Mouse (Mus musculus): ENCODE measurements at regions not wholly inside any gene's neighbourhood (a gene's known extent, or its start where the extent isn't known, plus 50 kb on each side); places are given as distances from the start of the nearest gene placed in this dataset.

DNA sequence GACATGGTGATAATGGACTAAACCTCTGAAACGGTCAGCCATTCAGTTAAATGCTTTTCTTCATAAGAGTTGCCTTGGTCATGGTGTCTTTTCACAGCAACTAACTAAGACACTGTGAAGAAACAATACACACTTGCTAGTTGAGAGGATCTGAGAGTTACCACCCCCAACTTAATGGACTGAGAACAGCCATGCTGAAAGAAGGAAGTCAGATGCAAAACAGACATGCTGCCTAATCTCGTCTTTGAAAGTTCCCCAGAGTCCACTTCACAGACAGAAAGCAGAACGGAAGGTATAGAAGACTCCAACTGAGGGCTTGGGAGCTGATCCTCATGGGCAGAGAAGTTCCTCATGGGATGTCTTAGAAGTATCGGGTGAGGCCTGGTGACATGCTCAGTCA, 111.8 kb upstream of the Pmepa1 start:
- Histone ChIP-seq H3K27me3 (ENCODE audit: control insufficient read depth, insufficient read depth, low read length) (no peaks in the 10 kb centered on the region), H3K27ac (replicated peaks; ENCODE audit: low read depth, low read length) (no peak overlapping the region), H3K9ac (ENCODE audit: low read depth, low read length, severe bottlenecking) (no peak overlapping the region), H3K36me3 (ENCODE audit: control insufficient read depth, insufficient read depth, low read length) (no peaks in the 10 kb centered on the region), H3K4me2 (replicated peaks; ENCODE audit: low read depth, low read length, severe bottlenecking) (no peak overlapping the region), H3K4me1 (ENCODE audit: control insufficient read depth, insufficient read depth, low read length) (peaks cover 20% of the 10 kb centered on the region), H3K4me3 (replicated peaks; ENCODE audit: low read length) (no peak overlapping the region), H3K9me3 (ENCODE audit: control insufficient read depth, low read length) (peaks cover 4% of the 10 kb centered on the region; the same call in 1 of the 2 replicates)
- ATAC-seq (ENCODE audit: low FRiP score, low read depth) (no peak), DNase-seq (ENCODE audit: low spot score) (no peak)
- WGBS = 72% methylated on average over 4 of the region's 4 CpGs
- no peak for TF ChIP-seq POLR2A (IDR thresholded peaks at IDR 0.05; ENCODE audit: borderline replicate concordance, extremely low read depth, insufficient read depth, insufficient read length)

DNA sequence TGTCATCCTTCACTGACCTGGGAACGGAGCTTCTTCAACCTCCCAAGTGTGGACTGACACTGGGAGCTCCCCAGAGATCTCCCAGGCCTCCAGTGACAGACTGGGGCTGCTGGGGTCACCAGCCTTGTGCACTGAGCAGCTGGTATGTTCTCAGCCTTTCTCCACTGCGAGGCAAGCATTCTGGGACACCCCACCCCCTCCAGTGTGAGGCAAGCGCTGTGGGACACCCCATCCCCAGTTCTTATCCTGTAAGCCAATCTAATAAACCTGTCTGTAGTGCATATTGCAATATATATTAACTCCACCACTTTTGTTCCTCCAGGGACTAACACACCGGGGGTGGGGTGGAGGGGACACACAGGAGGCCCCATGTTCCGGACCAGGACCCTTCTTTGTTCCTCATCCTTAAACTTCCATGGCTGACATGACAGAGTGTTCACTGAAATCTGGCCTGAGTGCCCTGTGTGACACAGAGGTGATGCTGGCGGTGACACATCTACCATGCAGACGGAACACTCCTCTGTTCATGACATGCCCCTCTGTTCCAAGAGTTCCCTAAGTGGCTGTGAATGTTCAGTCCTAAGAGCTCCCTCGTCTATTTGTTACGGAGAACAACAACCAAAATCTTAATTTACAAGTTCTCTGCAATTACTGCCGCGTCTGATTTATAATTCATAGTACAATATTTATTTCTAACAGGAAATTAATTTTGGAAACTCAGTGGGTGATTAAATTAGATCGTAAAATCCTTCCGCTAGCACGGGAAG, 116.4 kb upstream of the Pmepa1 start:
- H3K4me2 ChIP-seq (replicated peaks; ENCODE audit: low read depth, low read length, severe bottlenecking) = no peak overlapping the region
- H3K27ac ChIP-seq (replicated peaks; ENCODE audit: low read depth, low read length) = no peak overlapping the region
- TF ChIP-seq POLR2A (IDR thresholded peaks at IDR 0.05; ENCODE audit: borderline replicate concordance, extremely low read depth, insufficient read depth, insufficient read length) = no peak
- 0 out of 2 replicates have a peak, but pooled peaks cover 3% of the 10 kb centered on the region for H3K4me1 ChIP-seq (ENCODE audit: control insufficient read depth, insufficient read depth, low read length)
- no peaks in the 10 kb centered on the region for H3K27me3 ChIP-seq (ENCODE audit: control insufficient read depth, insufficient read depth, low read length)
- H3K9me3 ChIP-seq (ENCODE audit: control insufficient read depth, low read length) = peaks cover 4% of the 10 kb centered on the region; the same call in 1 of the 2 replicates
- no peak overlapping the region for H3K9ac ChIP-seq (ENCODE audit: low read depth, low read length, severe bottlenecking)
- no peak for ATAC-seq (ENCODE audit: low FRiP score, low read depth)
- no peak overlapping the region for H3K4me3 ChIP-seq (replicated peaks; ENCODE audit: low read length)
- no peak for DNase-seq (ENCODE audit: low spot score)
- WGBS = 57% methylated on average over 14 of the region's 14 CpGs
- H3K36me3 ChIP-seq (ENCODE audit: control insufficient read depth, insufficient read depth, low read length) = no peaks in the 10 kb centered on the region

DNA sequence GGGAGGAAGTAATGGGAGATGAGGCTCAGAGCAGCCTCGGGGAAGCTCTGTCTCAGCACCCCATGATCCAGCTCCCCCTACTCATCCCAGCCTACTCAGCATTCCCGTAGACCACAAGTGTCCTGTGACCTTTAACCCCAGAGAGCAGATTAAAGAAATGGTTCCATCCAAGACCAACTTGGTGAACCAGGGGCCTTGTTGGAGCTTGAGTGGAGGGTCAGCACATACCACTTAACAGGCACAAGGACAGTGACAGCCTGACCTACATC, 116.9 kb upstream of the Pmepa1 start:
- Histone ChIP-seq H3K9ac (ENCODE audit: low read depth, low read length, severe bottlenecking) (no peak overlapping the region), H3K9me3 (ENCODE audit: control insufficient read depth, low read length) (peaks cover 4% of the 10 kb centered on the region; the same call in 1 of the 2 replicates), H3K4me3 (replicated peaks; ENCODE audit: low read length) (no peak overlapping the region), H3K27me3 (ENCODE audit: control insufficient read depth, insufficient read depth, low read length) (no peaks in the 10 kb centered on the region), H3K4me2 (replicated peaks; ENCODE audit: low read depth, low read length, severe bottlenecking) (no peak overlapping the region), H3K4me1 (ENCODE audit: control insufficient read depth, insufficient read depth, low read length) (0 out of 2 replicates have a peak, but pooled peaks cover 3% of the 10 kb centered on the region), H3K27ac (replicated peaks; ENCODE audit: low read depth, low read length) (no peak overlapping the region), H3K36me3 (ENCODE audit: control insufficient read depth, insufficient read depth, low read length) (no peaks in the 10 kb centered on the region)
- no peak for TF ChIP-seq POLR2A (IDR thresholded peaks at IDR 0.05; ENCODE audit: borderline replicate concordance, extremely low read depth, insufficient read depth, insufficient read length)
- ATAC-seq (ENCODE audit: low FRiP score, low read depth) (no peak), DNase-seq (ENCODE audit: low spot score) (no peak)
- 24% methylated on average over 2 of the region's 2 CpGs for WGBS

GRCm38 (mm10) chr2:173395526-173395925, 119.2 kb upstream of the Pmepa1 start:
- no peak for TF ChIP-seq POLR2A (IDR thresholded peaks at IDR 0.05; ENCODE audit: borderline replicate concordance, extremely low read depth, insufficient read depth, insufficient read length)
- DNase-seq (ENCODE audit: low spot score) (no peak), ATAC-seq (ENCODE audit: low FRiP score, low read depth) (no peak)
- Histone ChIP-seq H3K9me3 (ENCODE audit: control insufficient read depth, low read length) (peaks cover 4% of the 10 kb centered on the region; the same call in 1 of the 2 replicates), H3K9ac (ENCODE audit: low read depth, low read length, severe bottlenecking) (no peak overlapping the region), H3K27ac (replicated peaks; ENCODE audit: low read depth, low read length) (no peak overlapping the region), H3K4me2 (replicated peaks; ENCODE audit: low read depth, low read length, severe bottlenecking) (no peak overlapping the region), H3K4me1 (ENCODE audit: control insufficient read depth, insufficient read depth, low read length) (0 out of 2 replicates have a peak, but pooled peaks cover 3% of the 10 kb centered on the region), H3K27me3 (ENCODE audit: control insufficient read depth, insufficient read depth, low read length) (no peaks in the 10 kb centered on the region), H3K36me3 (ENCODE audit: control insufficient read depth, insufficient read depth, low read length) (no peaks in the 10 kb centered on the region), H3K4me3 (replicated peaks; ENCODE audit: low read length) (no peak overlapping the region)
- WGBS = 58% methylated on average over 6 of the region's 6 CpGs

DNA sequence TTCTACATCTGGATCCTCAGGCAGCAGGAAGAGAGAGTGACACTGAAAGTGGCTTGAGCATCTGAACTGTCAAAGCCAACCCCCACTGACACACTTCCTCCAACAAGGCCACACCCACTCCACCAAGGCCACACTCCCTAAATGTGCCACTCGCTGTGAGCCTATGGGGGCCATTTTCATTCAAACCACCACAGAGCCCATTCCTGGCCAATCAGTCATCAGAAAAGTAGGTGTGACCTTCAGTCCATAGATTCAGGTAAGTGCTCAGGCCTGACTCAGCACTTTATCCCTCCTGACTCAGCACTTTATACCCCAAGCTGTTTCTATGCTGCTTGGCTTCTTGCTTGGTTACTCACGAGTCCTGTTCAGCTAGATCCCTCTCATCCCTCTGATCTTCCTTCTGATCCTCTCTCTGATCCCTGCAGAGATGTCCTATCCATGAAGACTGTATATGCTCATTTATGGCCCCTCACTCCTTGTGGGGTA, 121.6 kb upstream of the Pmepa1 start:
- H3K4me1 ChIP-seq (ENCODE audit: control insufficient read depth, insufficient read depth, low read length) = 0 out of 2 replicates have a peak, but pooled peaks cover 3% of the 10 kb centered on the region
- H3K9me3 ChIP-seq (ENCODE audit: control insufficient read depth, low read length) = no peaks in the 10 kb centered on the region
- no peaks in the 10 kb centered on the region for H3K36me3 ChIP-seq (ENCODE audit: control insufficient read depth, insufficient read depth, low read length)
- H3K4me2 ChIP-seq (replicated peaks; ENCODE audit: low read depth, low read length, severe bottlenecking) = no peak overlapping the region
- no peak overlapping the region for H3K4me3 ChIP-seq (replicated peaks; ENCODE audit: low read length)
- no peak for TF ChIP-seq POLR2A (IDR thresholded peaks at IDR 0.05; ENCODE audit: borderline replicate concordance, extremely low read depth, insufficient read depth, insufficient read length)
- no peak overlapping the region for H3K27ac ChIP-seq (replicated peaks; ENCODE audit: low read depth, low read length)
- ATAC-seq (ENCODE audit: low FRiP score, low read depth) (no peak), DNase-seq (ENCODE audit: low spot score) (no peak)
- no peaks in the 10 kb centered on the region for H3K27me3 ChIP-seq (ENCODE audit: control insufficient read depth, insufficient read depth, low read length)
- no peak overlapping the region for H3K9ac ChIP-seq (ENCODE audit: low read depth, low read length, severe bottlenecking)
- WGBS = 86% methylated on average over 2 of the region's 2 CpGs

All from limb, embryonic 14.5 days (tissue).